Comparison of ENCODE assay signal across 7 mouse cellular contexts in the genomic region with DNA sequence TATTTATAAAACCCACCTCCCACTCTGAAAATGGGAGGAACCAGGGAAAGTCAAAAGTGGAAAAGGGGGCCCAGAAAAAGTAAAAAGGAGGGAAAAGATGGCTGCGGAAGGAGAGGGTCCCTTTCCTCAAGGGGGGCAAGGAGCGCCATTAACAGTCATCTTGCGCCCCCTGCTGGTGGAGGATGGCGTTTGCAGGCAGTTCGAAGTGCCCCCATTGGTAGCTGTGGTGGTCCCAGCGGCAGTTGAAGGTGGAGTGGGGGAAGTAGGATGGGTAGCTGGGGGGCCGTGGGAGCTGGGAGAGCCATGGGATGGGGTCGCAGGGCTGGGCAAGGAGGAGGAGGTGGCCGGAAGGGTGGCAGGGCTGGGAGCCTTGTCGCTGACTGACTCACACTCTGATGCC. TPM values are rescaled to one million over a fixed set of nuclear protein-coding genes. Genes with fewer than 3 reads are reported as not detected.
DNase-seq lines count a peak whose midpoint lies in the region; ATAC-seq and TF ChIP-seq lines count a peak whose summit lies in the region.

No protein-coding gene starts in this region.

- peaks cover 41% of the 10 kb centered on the region for H3K36me3 ChIP-seq in kidney, embryonic 16.5 days (ENCODE audit: insufficient read depth, low read length)
- peaks cover 46 to 66% of the 10 kb centered on the region in 2 experiments for H3K36me3 ChIP-seq in CH12.LX (replicated peaks in 1 of 2; ENCODE audit: control insufficient read depth in 1 of 2, insufficient read depth in 1 of 2, low read length in 1 of 2)
- peaks cover 51% of the 10 kb centered on the region for H3K36me3 ChIP-seq in forebrain, embryonic 14.5 days (ENCODE audit: control insufficient read depth, insufficient read depth, low read length)
- H3K36me3 ChIP-seq in lung, postnatal 0 days (ENCODE audit: insufficient read depth, low read length): peaks cover 10% of the 10 kb centered on the region; the same call in 1 of the 2 replicates
- no peaks in the 10 kb centered on the region; the same call in 1 of the 2 replicates for H3K36me3 ChIP-seq in splenic B cell, adult 2 months (ENCODE audit: control insufficient read depth, insufficient read depth, low read length, poor library complexity, severe bottlenecking)

- H3K9me3 ChIP-seq in kidney, embryonic 16.5 days (ENCODE audit: low read length): no peaks in the 10 kb centered on the region
- H3K9me3 ChIP-seq in CH12.LX (replicated peaks; ENCODE audit: low read length): no peaks in the 10 kb centered on the region
- no peaks in the 10 kb centered on the region for H3K9me3 ChIP-seq in forebrain, embryonic 14.5 days (replicated peaks; ENCODE audit: control insufficient read depth, low read length)
- H3K9me3 ChIP-seq in lung, postnatal 0 days (ENCODE audit: low read length): no peaks in the 10 kb centered on the region

- H3K4me3 ChIP-seq in kidney, embryonic 16.5 days (ENCODE audit: low read length): no peak overlapping the region
- H3K4me3 ChIP-seq in CH12.LX (replicated peaks in 1 of 3; ENCODE audit: low read depth in 2 of 3, low read length in 2 of 3, poor library complexity in 1 of 3): no peak overlapping the region
- no peak overlapping the region for H3K4me3 ChIP-seq in forebrain, embryonic 14.5 days (ENCODE audit: low read depth, low read length)
- no peak overlapping the region for H3K4me3 ChIP-seq in lung, postnatal 0 days (ENCODE audit: low read depth, low read length)

- H3K79me2 ChIP-seq in CH12.LX (replicated peaks; ENCODE audit: control insufficient read depth, extremely low read depth, insufficient read depth, poor library complexity, severe bottlenecking): peaks cover 6% of the 10 kb centered on the region; the same call in 1 of the 2 replicates

- TF ChIP-seq CTCF in CH12.LX (conservative IDR thresholded peaks at IDR 0.05 in 1 of 2, IDR thresholded peaks at IDR 0.05 in 1 of 2; ENCODE audit: low read depth in 2 of 2, low read length in 2 of 2): peak; percentile 61 to 98
- TF ChIP-seq CTCF in lung, postnatal 0 days (IDR thresholded peaks at IDR 0.05): peak; percentile 97

- H3K4me2 ChIP-seq in kidney, embryonic 16.5 days (replicated peaks; ENCODE audit: low read depth, low read length): no peak overlapping the region
- no peak overlapping the region for H3K4me2 ChIP-seq in CH12.LX (ENCODE audit: insufficient read depth, low read depth, poor library complexity, severe bottlenecking)
- H3K4me2 ChIP-seq in forebrain, embryonic 14.5 days (ENCODE audit: low read length): no peak overlapping the region
- no peak overlapping the region for H3K4me2 ChIP-seq in lung, postnatal 0 days (replicated peaks; ENCODE audit: low read depth, low read length)

- no peak for TF ChIP-seq POLR2A in CH12.LX (IDR thresholded peaks at IDR 0.05; ENCODE audit: low read depth, low read length)

- 26% methylated on average over 10 of the region's 10 CpGs for WGBS in kidney, embryonic 16.5 days
- 33% methylated on average over 10 of the region's 10 CpGs for WGBS in forebrain, embryonic 14.5 days
- 21% methylated on average over 10 of the region's 10 CpGs for WGBS in lung, postnatal 0 days

- DNase-seq in kidney, adult 9 months: peak; percentile 52
- DNase-seq in CH12.LX (ENCODE audit: extremely low read depth) (peak; percentile 65), ZHBTc4 (ENCODE audit: low read depth, low spot score) (peak; percentile 68)
- peak; percentile 84 for DNase-seq in forebrain, embryonic 14.5 days (ENCODE audit: low spot score)
- peak; percentile 67 for DNase-seq in lung, postnatal 0 days (ENCODE audit: low spot score)
- DNase-seq in splenic B cell, adult 2 months (ENCODE audit: low read depth, low spot score): peak; percentile 77

- H3K9ac ChIP-seq in kidney, embryonic 16.5 days (replicated peaks; ENCODE audit: low read length): no peak overlapping the region
- H3K9ac ChIP-seq in CH12.LX (ENCODE audit: insufficient read depth, low read depth): no peak overlapping the region
- H3K9ac ChIP-seq in forebrain, embryonic 14.5 days (ENCODE audit: low read length): no peak overlapping the region
- no peak overlapping the region for H3K9ac ChIP-seq in lung, postnatal 0 days (replicated peaks; ENCODE audit: low read depth)

- TF ChIP-seq EP300 in CH12.LX (IDR thresholded peaks at IDR 0.05; ENCODE audit: low read length): no peak
- TF ChIP-seq EP300 in lung, postnatal 0 days (IDR thresholded peaks at IDR 0.05): no peak

- dilution Hi-C loops in CH12.LX (cut with MboI; ENCODE audit: extremely low pct_ligation_motif_present, extremely low pct_unique_long_range_greater_than_20kb, low sequenced_read_pairs): no loop called here

- ATAC-seq in kidney, embryonic 16.5 days (ENCODE audit: low FRiP score, low TSS enrichment): no peak
- ATAC-seq in forebrain, embryonic 14.5 days: 0 out of 2 replicates have a peak, but pooled peaks have one; percentile 24
- no peak for ATAC-seq in lung, postnatal 0 days

- H3K27me3 ChIP-seq in kidney, embryonic 16.5 days (ENCODE audit: insufficient read depth, low read length): no peaks in the 10 kb centered on the region
- H3K27me3 ChIP-seq in CH12.LX (replicated peaks): no peaks in the 10 kb centered on the region
- H3K27me3 ChIP-seq in forebrain, embryonic 14.5 days (replicated peaks; ENCODE audit: control insufficient read depth, insufficient read depth, low read length): no peaks in the 10 kb centered on the region
- no peaks in the 10 kb centered on the region for H3K27me3 ChIP-seq in lung, postnatal 0 days (replicated peaks; ENCODE audit: insufficient read depth, low read length)
- no peaks in the 10 kb centered on the region for H3K27me3 ChIP-seq in splenic B cell, adult 2 months (ENCODE audit: control insufficient read depth, insufficient read depth, low read length, poor library complexity, severe bottlenecking)

- H3K4me1 ChIP-seq in kidney, embryonic 16.5 days (ENCODE audit: insufficient read depth, low read length): peaks cover 39% of the 10 kb centered on the region
- peaks cover 17 to 37% of the 10 kb centered on the region in 2 experiments for H3K4me1 ChIP-seq in CH12.LX (ENCODE audit: control insufficient read depth in 1 of 2, insufficient read depth in 2 of 2)
- H3K4me1 ChIP-seq in forebrain, embryonic 14.5 days (ENCODE audit: control insufficient read depth, insufficient read depth, low read length): peaks cover 15% of the 10 kb centered on the region
- peaks cover 10% of the 10 kb centered on the region; the same call in 1 of the 2 replicates for H3K4me1 ChIP-seq in lung, postnatal 0 days (ENCODE audit: insufficient read depth, low read depth, low read length)

- in situ Hi-C loops in CH12.LX (cut with MboI; ENCODE audit: low pct_ligation_motif_present, low pct_unique_long_range_greater_than_20kb, low sequenced_read_pairs): no loop called here

- TF ChIP-seq RAD21 in CH12.LX (IDR thresholded peaks at IDR 0.05; ENCODE audit: low read depth, low read length): peak; percentile 93

- H3K27ac ChIP-seq in kidney, embryonic 16.5 days (ENCODE audit: low read length): no peak overlapping the region
- no peak overlapping the region for H3K27ac ChIP-seq in CH12.LX (ENCODE audit: insufficient read depth, low read depth)
- no peak overlapping the region for H3K27ac ChIP-seq in forebrain, embryonic 14.5 days (ENCODE audit: low read depth, low read length)
- no peak overlapping the region for H3K27ac ChIP-seq in lung, postnatal 0 days (ENCODE audit: low read length)

TF ChIP-seq in CH12.LX, 34 proteins besides CTCF, POLR2A, EP300 and RAD21 (continues in another document):
- TF ChIP-seq SMC3 (IDR thresholded peaks at IDR 0.05; ENCODE audit: low read depth, low read length) (peak; percentile 96), E2F4 (IDR thresholded peaks at IDR 0.05; ENCODE audit: insufficient replicate concordance, low read depth, low read length) (no peak), USF2 (conservative IDR thresholded peaks at IDR 0.05; ENCODE audit: low read depth, low read length) (no peak)

RNA-seq across cellular contexts. Expression of a gene that starts 4.2 kb away (rescaled TPM):
- 47.3 and 53.1 TPM in 2 replicates for polyA plus RNA-seq in kidney, embryonic 16.5 days (2015; fragmentation: Nextera tagmentation; extraction: Ambion mirVana)
- total RNA-seq in CH12.LX (2012; rRNA removed): 141 and 157 TPM in 2 replicates
- total RNA-seq in CH12.LX (2014; rRNA removed): 63.8 and 66.1 TPM in 2 replicates
- 169 and 221 TPM in 2 replicates for polyA plus RNA-seq in CH12.LX (2012; ENCODE audit: insufficient read length, low read depth)
- polyA plus RNA-seq in forebrain, embryonic 14.5 days (2014; fragmentation: Nextera tagmentation; extraction: Ambion mirVana): 17.3 and 19.5 TPM in 2 replicates
- polyA plus RNA-seq in lung, postnatal 0 days (2015; fragmentation: Nextera tagmentation; extraction: Ambion mirVana): 59.1 and 63.8 TPM in 2 replicates

RNA-seq across cellular contexts. Expression of a gene that starts 10.4 kb away (rescaled TPM):
- 12.3 and 16.3 TPM in 2 replicates for polyA plus RNA-seq in kidney, embryonic 16.5 days (2015; fragmentation: Nextera tagmentation; extraction: Ambion mirVana)
- total RNA-seq in CH12.LX (2012; rRNA removed): 5.6 and 7.9 TPM in 2 replicates
- 0.81 and 0.99 TPM in 2 replicates for total RNA-seq in CH12.LX (2014; rRNA removed)
- 16.3 and 19.5 TPM in 2 replicates for polyA plus RNA-seq in CH12.LX (2012; ENCODE audit: insufficient read length, low read depth)
- 17.6 and 21.9 TPM in 2 replicates for polyA plus RNA-seq in forebrain, embryonic 14.5 days (2014; fragmentation: Nextera tagmentation; extraction: Ambion mirVana)
- polyA plus RNA-seq in lung, postnatal 0 days (2015; fragmentation: Nextera tagmentation; extraction: Ambion mirVana): 10.5 TPM in 2 replicates

RNA-seq across cellular contexts. Expression of a gene that starts 13.3 kb away (rescaled TPM):
- 478 and 503 TPM in 2 replicates for polyA plus RNA-seq in kidney, embryonic 16.5 days (2015; fragmentation: Nextera tagmentation; extraction: Ambion mirVana)
- total RNA-seq in CH12.LX (2012; rRNA removed) (863 and 969 TPM in 2 replicates), CH12.LX (2014; rRNA removed) (1,070 and 1,251 TPM in 2 replicates)
- 560 and 594 TPM in 2 replicates for polyA plus RNA-seq in CH12.LX (2012; ENCODE audit: insufficient read length, low read depth)
- polyA plus RNA-seq in forebrain, embryonic 14.5 days (2014; fragmentation: Nextera tagmentation; extraction: Ambion mirVana): 530 and 674 TPM in 2 replicates
- 350 and 419 TPM in 2 replicates for polyA plus RNA-seq in lung, postnatal 0 days (2015; fragmentation: Nextera tagmentation; extraction: Ambion mirVana)

RNA-seq across cellular contexts. Expression of a gene that starts 26.6 kb away (rescaled TPM):
- 4.1 and 5.5 TPM in 2 replicates for polyA plus RNA-seq in kidney, embryonic 16.5 days (2015; fragmentation: Nextera tagmentation; extraction: Ambion mirVana)
- total RNA-seq in CH12.LX (2012; rRNA removed) (50.7 and 55.6 TPM in 2 replicates), CH12.LX (2014; rRNA removed) (24.3 and 25.3 TPM in 2 replicates)
- 38.3 and 43.0 TPM in 2 replicates for polyA plus RNA-seq in CH12.LX (2012; ENCODE audit: insufficient read length, low read depth)
- 5.0 and 5.9 TPM in 2 replicates for polyA plus RNA-seq in forebrain, embryonic 14.5 days (2014; fragmentation: Nextera tagmentation; extraction: Ambion mirVana)
- polyA plus RNA-seq in lung, postnatal 0 days (2015; fragmentation: Nextera tagmentation; extraction: Ambion mirVana): 3.0 and 3.5 TPM in 2 replicates

RNA-seq across cellular contexts. Expression of a gene that starts 54.6 kb away (rescaled TPM):
- polyA plus RNA-seq in kidney, embryonic 16.5 days (2015; fragmentation: Nextera tagmentation; extraction: Ambion mirVana): 1.7 and 1.8 TPM in 2 replicates
- 28.7 and 30.8 TPM in 2 replicates for total RNA-seq in CH12.LX (2012; rRNA removed)
- 20.3 and 23.3 TPM in 2 replicates for total RNA-seq in CH12.LX (2014; rRNA removed)
- 35.4 and 44.0 TPM in 2 replicates for polyA plus RNA-seq in CH12.LX (2012; ENCODE audit: insufficient read length, low read depth)
- 6.0 and 6.9 TPM in 2 replicates for polyA plus RNA-seq in forebrain, embryonic 14.5 days (2014; fragmentation: Nextera tagmentation; extraction: Ambion mirVana)
- polyA plus RNA-seq in lung, postnatal 0 days (2015; fragmentation: Nextera tagmentation; extraction: Ambion mirVana): 0.86 and 1.3 TPM in 2 replicates
